Mouse (Mus musculus) hindbrain, embryonic 15.5 days (tissue): Measurements from ENCODE around the gene Wdpcp. TPM values are rescaled to one million over a fixed set of nuclear protein-coding genes. Genes with fewer than 3 reads are reported as not detected.

Experiments
- ATAC-seq: fragments of 200-750 bp; cut with Nextera tagmentation; 2 replicates; pipeline ENCODE4 v1.8.0; 2017; ENCODE audit warnings: low read depth, moderate number of reproducible peaks, moderate TSS enrichment; ENCODE audit not compliant: low FRiP score
- H3K27ac ChIP-seq: fragments of 300-500 bp; sonication (generic); replicated peaks from 2 replicates; pipeline ENCODE4 v1.5.1; 2015; ENCODE audit warnings: mild to moderate bottlenecking, inconsistent platforms
- H3K27me3 ChIP-seq: fragments of 300-500 bp; sonication (generic); 2 replicates; pipeline ENCODE4 v1.6.1; 2015; ENCODE audit warnings: control low read depth, inconsistent platforms
- H3K36me3 ChIP-seq: fragments of 300-500 bp; sonication (generic); 2 replicates; pipeline ENCODE4 v1.6.1; 2015; ENCODE audit warnings: control low read depth, inconsistent platforms
- H3K4me1 ChIP-seq: fragments of 300-500 bp; sonication (generic); replicated peaks from 2 replicates; pipeline ENCODE4 v1.6.1; 2015; ENCODE audit warnings: control low read depth, inconsistent platforms
- H3K4me2 ChIP-seq: fragments of 300-500 bp; sonication (generic); 2 replicates; pipeline ENCODE4 v1.6.1; 2015; ENCODE audit warnings: moderate library complexity, mild to moderate bottlenecking, inconsistent platforms
- H3K4me3 ChIP-seq: fragments of 300-500 bp; sonication (generic); 2 replicates; pipeline ENCODE4 v1.5.1; 2015; ENCODE audit warnings: mild to moderate bottlenecking, inconsistent platforms
- H3K9ac ChIP-seq: fragments of 300-500 bp; sonication (generic); 2 replicates; pipeline ENCODE4 v1.6.1; 2015; ENCODE audit warnings: inconsistent platforms
- H3K9me3 ChIP-seq: fragments of 300-500 bp; sonication (generic); 2 replicates; pipeline ENCODE4 v1.6.1; 2016; ENCODE audit warnings: control low read depth, inconsistent platforms
- WGBS: fragments of 180-500 bp; shearing (Covaris S2); methylation state at CpG from one replicate; pipeline ENCODE4 v1.1.7; 2015; 5-methylcytosine and 5-hydroxymethylcytosine counted together
- polyA plus RNA-seq: library from polyadenylated mRNA; unstranded; fragments of >200 nt; fragmentation: Nextera tagmentation; extraction: Ambion mirVana; gene quantifications from 2 replicates; pipeline ENCODE4 v1.2.1, GENCODE M21; 2015

Gene Wdpcp
- polyA plus RNA-seq, 1 experiment from 2014 or later = 11.0 TPM

DNA sequence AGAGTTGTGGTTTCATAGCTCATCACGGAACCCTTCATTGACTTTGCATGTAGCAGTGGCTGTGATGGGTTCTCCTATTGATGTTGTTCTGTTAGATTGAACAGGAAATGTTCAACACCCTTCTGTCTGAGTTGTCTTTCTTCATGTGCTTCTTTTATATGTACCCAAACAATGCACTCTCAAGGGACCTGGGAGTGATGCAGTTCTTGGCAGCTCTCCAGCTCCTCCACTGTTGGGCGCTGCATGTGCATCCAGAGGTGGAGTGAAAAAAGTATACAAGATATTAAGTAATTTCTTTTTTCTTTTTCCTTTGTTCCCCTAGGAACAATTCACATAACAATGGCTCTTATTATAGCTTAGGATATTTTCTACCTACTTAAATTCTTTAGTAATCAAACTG, 118.7 kb downstream of the Wdpcp start:
- no peaks in the 10 kb centered on the region for H3K27me3 ChIP-seq
- WGBS = 65% methylated on average over 2 of the region's 2 CpGs

DNA sequence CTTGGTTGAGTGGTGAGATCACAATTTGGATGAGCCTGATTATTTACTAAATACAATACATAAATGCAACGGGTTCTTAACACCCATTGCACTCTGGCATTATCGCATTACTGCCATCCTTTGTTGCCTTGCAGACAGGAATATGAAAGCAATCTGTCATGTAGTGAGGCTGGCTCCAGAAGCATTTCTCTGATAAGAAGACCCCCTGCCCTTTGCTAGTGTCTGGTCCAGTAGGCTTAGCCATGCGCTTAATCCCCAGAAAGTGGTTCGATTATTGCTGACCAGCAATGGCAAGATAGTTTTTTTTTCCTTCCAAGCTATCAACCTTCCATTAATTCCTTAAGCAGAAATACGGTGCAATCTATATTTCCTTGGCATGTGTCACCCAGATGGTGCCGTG, 122.1 kb downstream of the Wdpcp start:
- Histone ChIP-seq H3K4me2 (no peak overlapping the region), H3K9me3 (no peaks in the 10 kb centered on the region), H3K4me1 (no peaks in the 10 kb centered on the region), H3K4me3 (no peak overlapping the region), H3K9ac (no peak overlapping the region), H3K36me3 (no peaks in the 10 kb centered on the region), H3K27me3 (no peaks in the 10 kb centered on the region), H3K27ac (no peak overlapping the region)
- 78% methylated on average over 6 of the region's 6 CpGs for whole genome bisulfite sequencing
- ATAC-seq = no peak

More for the DNA sequence above, 118.7 kb downstream of the Wdpcp start:
- H3K4me1 ChIP-seq = no peaks in the 10 kb centered on the region
- no peak overlapping the region for H3K9ac ChIP-seq
- no peak overlapping the region for H3K27ac ChIP-seq
- H3K4me3 ChIP-seq = no peak overlapping the region
- no peak overlapping the region for H3K4me2 ChIP-seq
- no peaks in the 10 kb centered on the region for H3K9me3 ChIP-seq
- no peaks in the 10 kb centered on the region for H3K36me3 ChIP-seq
- no peak for ATAC-seq

DNA sequence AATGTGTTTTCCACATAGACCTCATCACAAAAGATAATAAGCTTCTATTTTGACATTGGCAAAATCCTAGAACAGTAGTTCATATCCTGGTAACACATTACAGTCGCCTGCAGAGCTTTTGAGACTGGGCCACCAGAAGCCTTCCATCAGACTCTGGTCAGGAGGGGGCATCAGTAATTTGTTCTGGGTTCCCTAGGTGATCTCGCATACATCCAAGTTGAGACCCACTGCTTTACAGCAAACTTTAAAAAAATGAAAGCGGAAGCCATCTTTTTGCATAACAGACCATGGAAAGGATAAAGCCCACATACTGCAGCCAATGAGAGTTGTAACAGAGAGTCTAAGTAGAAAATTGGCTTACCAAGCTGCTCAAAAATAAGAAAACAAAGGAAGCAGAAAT, 125.6 kb downstream of the Wdpcp start:
- no peaks in the 10 kb centered on the region for H3K36me3 ChIP-seq
- H3K9ac ChIP-seq = no peak overlapping the region
- H3K4me2 ChIP-seq = no peak overlapping the region
- WGBS = 63% methylated on average over 3 of the region's 3 CpGs
- no peak overlapping the region for H3K4me3 ChIP-seq
- H3K27me3 ChIP-seq = no peaks in the 10 kb centered on the region
- no peak for ATAC-seq
- H3K4me1 ChIP-seq = no peaks in the 10 kb centered on the region
- no peaks in the 10 kb centered on the region for H3K9me3 ChIP-seq
- no peak overlapping the region for H3K27ac ChIP-seq

DNA sequence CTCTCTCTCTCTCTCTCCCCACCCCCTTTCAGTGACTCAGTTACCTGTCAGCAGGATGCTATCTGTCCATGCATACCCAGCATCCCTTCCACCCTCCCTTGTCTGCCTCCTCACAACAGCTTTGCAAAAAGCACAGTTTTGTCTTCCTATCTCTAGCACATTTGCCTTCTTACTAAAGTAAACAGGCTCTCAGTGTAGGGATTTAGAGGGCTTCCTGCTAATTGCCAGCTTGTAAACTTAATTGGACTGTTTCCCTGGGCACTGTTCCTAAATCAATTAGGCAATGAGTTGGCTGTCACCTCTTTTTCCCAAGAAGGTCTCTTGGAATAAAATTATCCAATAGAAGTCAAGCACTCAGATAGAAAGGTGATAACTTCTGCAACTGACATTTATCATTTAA, 141.5 kb downstream of the Wdpcp start:
- H3K9ac ChIP-seq = no peak overlapping the region
- ATAC-seq = no peak

DNA sequence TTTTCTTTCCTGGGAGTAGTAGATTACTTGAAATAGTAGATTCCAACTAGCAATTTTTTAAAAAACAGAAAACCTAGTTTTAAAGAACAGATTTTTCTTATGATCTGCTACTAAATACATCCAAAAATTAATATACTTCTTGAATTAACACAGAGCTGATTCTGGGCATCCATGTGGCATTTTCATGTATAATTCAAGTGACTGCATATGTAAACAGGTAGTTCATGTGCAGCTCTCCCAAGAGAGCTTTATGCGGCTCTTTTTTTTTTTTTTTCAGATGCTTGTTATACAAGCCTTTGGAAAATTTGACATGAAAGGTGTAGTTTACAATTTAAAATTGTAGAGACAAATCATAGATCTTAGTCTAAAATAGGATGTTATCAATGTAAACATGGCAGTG, 142.0 kb downstream of the Wdpcp start:
- Histone ChIP-seq H3K4me1 (no peaks in the 10 kb centered on the region), H3K36me3 (no peaks in the 10 kb centered on the region; the same call in 1 of the 2 replicates), H3K4me2 (no peak overlapping the region), H3K9me3 (no peaks in the 10 kb centered on the region), H3K9ac (no peak overlapping the region), H3K4me3 (no peak overlapping the region), H3K27ac (no peak overlapping the region), H3K27me3 (no peaks in the 10 kb centered on the region)
- WGBS = 83% methylated on average over 1 of the region's 1 CpGs
- ATAC-seq = no peak

More for the DNA sequence above, 141.5 kb downstream of the Wdpcp start:
- no peak overlapping the region for H3K27ac ChIP-seq
- no peak overlapping the region for H3K4me2 ChIP-seq
- no peaks in the 10 kb centered on the region for H3K27me3 ChIP-seq
- no peaks in the 10 kb centered on the region; the same call in 1 of the 2 replicates for H3K36me3 ChIP-seq
- no peak overlapping the region for H3K4me3 ChIP-seq
- no peaks in the 10 kb centered on the region for H3K9me3 ChIP-seq
- H3K4me1 ChIP-seq = no peaks in the 10 kb centered on the region

DNA sequence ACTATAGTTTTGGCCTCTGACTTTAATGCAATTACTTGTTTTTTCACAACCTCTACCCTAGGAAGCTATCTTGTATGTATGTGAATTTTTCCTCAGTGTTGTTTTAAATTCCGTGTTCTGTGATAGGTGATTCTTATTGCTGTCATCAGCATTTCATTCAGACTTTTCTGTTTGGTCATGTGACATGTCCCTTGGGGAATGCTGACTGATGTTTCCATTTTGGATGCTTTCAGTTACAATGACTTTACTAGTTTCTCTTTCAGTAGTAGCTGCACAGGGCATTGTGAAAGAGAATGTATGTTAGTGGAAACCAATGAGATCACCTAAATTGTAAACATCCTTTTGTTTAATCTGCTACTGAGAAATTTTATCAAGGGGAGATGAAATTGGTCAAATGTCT, 154.3 kb downstream of the Wdpcp start:
- no peak for ATAC-seq
- H3K36me3 ChIP-seq = no peaks in the 10 kb centered on the region
- no peaks in the 10 kb centered on the region for H3K4me1 ChIP-seq
- no peak overlapping the region for H3K4me2 ChIP-seq
- H3K27me3 ChIP-seq = no peaks in the 10 kb centered on the region
- no peaks in the 10 kb centered on the region for H3K9me3 ChIP-seq
- no peak overlapping the region for H3K4me3 ChIP-seq
- WGBS = 73% methylated on average over 1 of the region's 1 CpGs
- no peak overlapping the region for H3K27ac ChIP-seq
- no peak overlapping the region for H3K9ac ChIP-seq

DNA sequence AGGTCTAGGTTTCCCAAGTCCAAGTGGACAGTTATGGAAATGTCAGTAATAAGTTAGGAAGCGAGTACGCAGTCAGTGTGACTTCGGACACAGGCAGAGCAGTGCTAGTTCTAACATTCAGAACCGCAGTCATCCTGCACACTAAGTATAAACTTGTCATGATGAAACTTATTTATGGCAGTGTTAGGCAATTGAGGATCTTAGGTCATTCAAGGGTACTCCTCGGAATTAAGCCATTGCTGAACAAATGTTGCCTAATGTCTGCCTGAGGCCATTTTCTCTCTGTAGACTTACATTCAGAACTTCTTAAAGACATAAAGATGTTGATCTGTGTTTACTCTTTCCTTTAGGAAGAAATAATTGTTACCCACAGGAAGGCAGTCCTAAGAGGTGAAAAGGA, 157.0 kb downstream of the Wdpcp start:
- H3K9me3 ChIP-seq = no peaks in the 10 kb centered on the region
- WGBS = 94% methylated on average over 5 of the region's 5 CpGs

DNA sequence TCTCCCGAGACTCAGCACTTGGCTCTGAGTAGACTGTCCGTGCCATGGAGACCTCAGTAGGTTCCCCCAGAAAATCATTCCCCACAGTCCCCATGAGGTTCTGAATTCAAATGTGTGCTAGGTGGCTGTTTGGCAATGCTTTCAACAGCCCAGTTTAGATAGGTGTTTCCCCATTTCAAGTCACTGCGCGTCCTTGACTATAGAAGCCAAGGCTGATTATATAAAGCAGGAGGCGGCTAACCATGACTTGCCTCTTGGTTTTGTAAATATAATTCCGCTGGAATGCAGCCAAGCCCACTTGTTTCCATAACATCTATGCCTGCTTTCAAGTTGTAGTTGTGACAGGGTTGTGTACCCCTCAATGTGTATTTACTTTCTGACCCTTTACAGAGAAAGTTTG, 157.9 kb downstream of the Wdpcp start:
- Histone ChIP-seq H3K4me3 (no peak overlapping the region), H3K27ac (no peak overlapping the region), H3K36me3 (no peaks in the 10 kb centered on the region), H3K27me3 (no peaks in the 10 kb centered on the region), H3K4me1 (no peaks in the 10 kb centered on the region), H3K9me3 (no peaks in the 10 kb centered on the region), H3K9ac (no peak overlapping the region), H3K4me2 (no peak overlapping the region)
- WGBS = 85% methylated on average over 6 of the region's 6 CpGs
- no peak for ATAC-seq

More for the DNA sequence above, 157.0 kb downstream of the Wdpcp start:
- H3K27ac ChIP-seq = no peak overlapping the region
- ATAC-seq = no peak
- no peak overlapping the region for H3K9ac ChIP-seq
- H3K4me3 ChIP-seq = no peak overlapping the region
- no peaks in the 10 kb centered on the region for H3K27me3 ChIP-seq
- H3K4me2 ChIP-seq = no peak overlapping the region
- H3K36me3 ChIP-seq = no peaks in the 10 kb centered on the region
- H3K4me1 ChIP-seq = no peaks in the 10 kb centered on the region

DNA sequence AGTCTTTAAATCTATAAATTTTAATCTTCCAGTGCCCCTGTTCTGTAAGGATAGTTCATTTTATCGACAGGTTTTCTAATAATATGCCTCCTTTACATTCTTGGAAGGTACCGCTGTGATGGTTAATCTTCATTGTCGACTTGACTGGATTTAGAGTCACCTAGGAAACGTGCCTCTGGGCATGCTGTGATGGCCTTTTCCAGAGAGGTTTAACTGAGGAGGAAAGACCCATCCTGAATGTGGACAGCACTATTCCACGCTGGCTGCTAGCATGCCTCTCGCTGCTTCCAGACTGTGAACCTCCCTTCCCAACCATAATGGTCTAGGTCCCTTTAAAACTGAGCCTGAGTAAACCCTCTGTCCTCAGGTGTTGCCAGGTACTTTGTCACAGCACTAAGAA, 163.2 kb downstream of the Wdpcp start:
- no peaks in the 10 kb centered on the region for H3K4me1 ChIP-seq
- H3K4me2 ChIP-seq = no peak overlapping the region
- H3K9ac ChIP-seq = no peak overlapping the region
- ATAC-seq = no peak
- no peak overlapping the region for H3K27ac ChIP-seq
- no peaks in the 10 kb centered on the region for H3K36me3 ChIP-seq
- no peak overlapping the region for H3K4me3 ChIP-seq
- H3K9me3 ChIP-seq = no peaks in the 10 kb centered on the region
- no peaks in the 10 kb centered on the region for H3K27me3 ChIP-seq
- 43% methylated on average over 6 of the region's 6 CpGs for WGBS

DNA sequence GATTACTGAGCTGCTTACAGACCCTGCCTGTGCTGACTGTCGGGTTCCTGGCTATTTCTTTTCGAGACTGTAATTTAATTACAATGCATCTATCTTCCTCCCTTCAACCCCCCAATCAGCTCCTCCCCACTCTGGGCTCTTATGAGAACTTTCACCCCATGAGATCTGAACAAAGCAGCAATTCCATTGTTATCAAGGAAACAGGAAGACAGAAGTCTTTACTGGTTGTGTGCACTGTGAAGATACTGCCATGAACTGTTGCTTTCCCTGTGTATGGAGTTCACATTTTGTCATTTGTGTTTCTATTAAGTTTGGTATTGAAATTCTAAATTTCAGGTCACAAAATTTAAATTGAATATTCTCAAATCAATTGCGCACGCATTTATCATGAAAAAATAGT, 177.5 kb downstream of the Wdpcp start:
- Histone ChIP-seq H3K9ac (no peak overlapping the region), H3K36me3 (no peaks in the 10 kb centered on the region), H3K9me3 (no peaks in the 10 kb centered on the region), H3K27me3 (no peaks in the 10 kb centered on the region), H3K4me3 (no peak overlapping the region), H3K4me1 (no peaks in the 10 kb centered on the region), H3K27ac (no peak overlapping the region), H3K4me2 (no peak overlapping the region)
- WGBS = 64% methylated on average over 4 of the region's 4 CpGs
- no peak for ATAC-seq

DNA sequence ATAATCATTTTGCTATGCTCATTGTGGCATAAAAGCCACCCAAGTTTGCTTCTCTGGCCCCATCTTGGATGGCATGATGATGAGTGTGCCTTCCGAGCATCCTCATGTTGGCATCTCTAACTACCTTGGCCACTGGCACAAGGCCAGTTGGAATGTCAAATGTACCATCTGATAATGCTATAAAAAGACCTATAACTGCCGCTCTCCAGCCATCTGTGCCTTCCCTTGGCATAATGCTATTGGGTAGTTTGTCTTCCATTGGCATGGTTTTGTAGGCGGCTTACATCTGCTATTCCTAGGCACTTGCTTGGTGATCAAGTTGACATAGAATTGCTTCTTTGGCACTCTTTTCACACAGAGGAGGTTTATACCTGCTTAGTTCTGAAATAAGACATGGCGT, 191.2 kb downstream of the Wdpcp start:
- no peaks in the 10 kb centered on the region for H3K36me3 ChIP-seq
- H3K4me1 ChIP-seq = no peaks in the 10 kb centered on the region
- ATAC-seq = 0 out of 2 replicates have a peak, but pooled peaks have one; percentile 38
- no peaks in the 10 kb centered on the region for H3K9me3 ChIP-seq
- no peak overlapping the region for H3K4me3 ChIP-seq
- H3K9ac ChIP-seq = no peak overlapping the region
- H3K27ac ChIP-seq = no peak overlapping the region
- 94% methylated on average over 4 of the region's 4 CpGs for WGBS
- H3K27me3 ChIP-seq = no peaks in the 10 kb centered on the region
- no peak overlapping the region for H3K4me2 ChIP-seq

DNA sequence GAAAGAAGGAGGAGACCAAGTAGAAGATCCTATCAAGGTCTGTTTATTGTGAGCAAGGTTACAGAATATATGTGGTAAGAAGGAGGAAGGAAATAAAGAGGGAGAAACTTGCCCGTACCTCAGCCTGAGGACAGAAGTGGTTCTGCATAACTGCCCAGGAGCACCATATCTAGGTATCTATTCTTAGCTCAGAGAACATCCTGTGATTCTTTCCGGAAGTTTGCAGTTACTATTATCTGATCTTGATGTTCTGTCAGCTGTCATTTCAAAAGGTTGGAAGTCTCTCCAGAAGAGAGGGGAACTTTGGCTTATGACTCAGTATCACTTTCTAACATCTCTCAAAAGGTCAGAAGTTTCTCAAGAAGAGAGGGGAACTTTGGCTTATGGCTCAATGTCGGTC, 216.8 kb downstream of the Wdpcp start:
- 96% methylated on average over 3 of the region's 3 CpGs for WGBS
- no peak overlapping the region for H3K4me2 ChIP-seq
- H3K4me3 ChIP-seq = no peak overlapping the region

DNA sequence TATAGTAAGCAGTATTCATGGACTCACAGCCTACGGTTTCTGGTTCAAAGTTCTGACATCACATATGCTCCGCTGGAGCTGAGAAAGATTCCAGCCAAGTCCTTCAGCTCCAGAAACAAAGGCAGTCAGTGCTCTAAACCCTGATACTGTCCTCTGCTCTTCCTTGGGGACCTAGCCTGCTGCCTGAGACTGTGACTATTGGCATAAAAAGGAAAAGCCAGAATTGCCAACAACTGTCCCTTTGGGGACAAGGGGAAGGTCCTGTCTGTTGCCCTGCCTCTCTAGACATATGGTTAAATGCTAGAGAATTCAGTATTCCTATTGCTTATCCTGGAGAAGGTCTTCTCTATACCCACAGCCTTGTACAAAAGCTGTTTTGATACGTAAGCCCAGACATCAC, 252.9 kb downstream of the Wdpcp start:
- H3K4me3 ChIP-seq = no peak overlapping the region
- 94% methylated on average over 3 of the region's 3 CpGs for WGBS
- ATAC-seq = no peak

More for the DNA sequence above, 216.8 kb downstream of the Wdpcp start:
- Histone ChIP-seq H3K36me3 (no peaks in the 10 kb centered on the region), H3K27me3 (no peaks in the 10 kb centered on the region), H3K9me3 (0 out of 2 replicates have a peak, but pooled peaks cover 5% of the 10 kb centered on the region), H3K4me1 (no peaks in the 10 kb centered on the region), H3K27ac (no peak overlapping the region), H3K9ac (no peak overlapping the region)
- no peak for ATAC-seq

More for the DNA sequence above, 252.9 kb downstream of the Wdpcp start:
- H3K27me3 ChIP-seq = no peaks in the 10 kb centered on the region
- H3K27ac ChIP-seq = no peak overlapping the region
- no peak overlapping the region for H3K4me2 ChIP-seq
- no peaks in the 10 kb centered on the region for H3K9me3 ChIP-seq
- H3K36me3 ChIP-seq = no peaks in the 10 kb centered on the region
- no peaks in the 10 kb centered on the region for H3K4me1 ChIP-seq
- no peak overlapping the region for H3K9ac ChIP-seq
